8 mouse cellular contexts compared by ENCODE assay signal in the genomic region with DNA sequence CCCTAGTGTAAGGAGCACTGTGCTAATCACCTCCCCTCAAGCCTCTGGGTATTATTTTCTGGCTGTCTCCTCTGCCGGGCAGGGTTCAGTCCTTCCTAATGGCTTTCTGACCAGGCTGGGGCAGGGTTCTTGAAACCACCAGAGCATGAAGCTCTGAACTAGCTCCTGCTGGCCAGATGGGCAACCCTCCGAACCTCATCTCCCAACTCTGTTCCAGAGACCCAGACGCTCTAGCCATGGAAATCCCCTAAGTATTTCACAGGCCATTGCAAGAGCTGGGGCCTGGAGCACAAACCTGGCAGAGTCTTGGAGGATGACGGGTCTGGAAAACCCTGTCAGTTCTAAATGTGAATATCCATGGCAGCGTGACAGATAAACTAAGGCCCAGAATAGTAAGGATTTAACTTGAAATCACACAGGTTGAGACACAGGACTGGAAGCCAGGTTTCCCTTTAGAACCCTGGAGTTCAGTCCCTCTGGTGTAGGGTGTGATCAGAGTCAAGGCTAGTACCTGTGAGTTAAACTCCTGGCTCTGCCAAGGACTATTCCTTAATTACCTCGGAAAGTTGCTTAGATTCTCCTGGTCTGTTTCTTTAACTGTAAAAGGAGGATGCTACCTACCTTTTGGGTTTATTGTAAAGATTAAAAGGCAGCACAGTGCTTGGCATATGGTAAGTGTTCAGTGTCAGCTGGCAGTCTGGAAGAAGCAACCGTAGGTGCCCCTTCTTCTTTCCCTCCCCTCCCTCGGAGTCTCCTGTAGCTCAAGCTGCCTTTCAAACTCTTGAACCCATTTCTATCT. TPM values are rescaled to one million over a fixed set of nuclear protein-coding genes. Genes with fewer than 3 reads are reported as not detected.
DNase-seq lines count a peak whose midpoint lies in the region; ATAC-seq and TF ChIP-seq lines count a peak whose summit lies in the region.

TSS of gene Trp53inp2 (plus strand) at position 799 of the 799 bp plus-strand sequence.

- no peak for DNase-seq in layer of hippocampus, adult 8-10 months (ENCODE audit: low spot score in 2 of 2)
- DNase-seq in layer of hippocampus, adult 11-12 months (ENCODE audit: low spot score) = no peak
- DNase-seq in cerebellum, adult 9-11 months = peak; percentile 43
- DNase-seq in heart, adult 2 months = no peak
- DNase-seq in kidney, adult 8-10 months = peak; percentile 75 to 81
- no peak for DNase-seq in liver, embryonic 13.5 days
- DNase-seq in thymus, postnatal 36 days = no peak

- peak within 1 kb of the TSS; percentile 89 for H3K9ac ChIP-seq in heart, adult 2 months (ENCODE audit: low read depth, low read length)
- peak within 1 kb of the TSS; percentile 82 for H3K9ac ChIP-seq in liver, embryonic 13.5 days
- H3K9ac ChIP-seq in stomach, embryonic 16.5 days (ENCODE audit: low read length) = peak within 1 kb of the TSS; percentile 84

- TF ChIP-seq EP300 in heart, adult 2 months (IDR thresholded peaks at IDR 0.05; ENCODE audit: insufficient read depth, low read depth, low read length) = no peak

- H3K4me3 ChIP-seq in heart, adult 2 months = peak within 1 kb of the TSS; percentile 81
- H3K4me3 ChIP-seq in liver, embryonic 13.5 days (replicated peaks) = peak within 1 kb of the TSS; percentile 91
- peak within 1 kb of the TSS; percentile 81 for H3K4me3 ChIP-seq in stomach, embryonic 16.5 days (replicated peaks; ENCODE audit: low read length)

- H3K27me3 ChIP-seq in heart, adult 2 months (ENCODE audit: control insufficient read depth, insufficient read depth, low read length) = no peaks in the 10 kb centered on the region
- peaks cover 39% of the 10 kb centered on the region for H3K27me3 ChIP-seq in liver, embryonic 13.5 days
- H3K27me3 ChIP-seq in stomach, embryonic 16.5 days (ENCODE audit: control insufficient read depth, insufficient read depth, low read length) = no peaks in the 10 kb centered on the region

- no peak for TF ChIP-seq POLR2A in heart, adult 2 months (IDR thresholded peaks at IDR 0.05; ENCODE audit: insufficient read depth, low read depth, low read length)

- TF ChIP-seq CTCF in heart, adult 2 months (IDR thresholded peaks at IDR 0.05) = no peak

- intact Hi-C loops in heart, adult 2 months (cut with DNase I) = loop anchor here (1.0 to 5.0 kb wide), 2 partner anchors 23 to 298 kb away; partner anchors contain the start of gene Pigu

- WGBS in heart, adult 2 months = 55% methylated on average over 8 of the region's 8 CpGs
- WGBS in liver, embryonic 13.5 days (ENCODE audit: insufficient replicate concordance) = 56% methylated on average over 8 of the region's 8 CpGs
- WGBS in stomach, embryonic 16.5 days = 44% methylated on average over 8 of the region's 8 CpGs

- no peak for ATAC-seq in liver, embryonic 13.5 days (ENCODE audit: low read depth)
- no peak for ATAC-seq in stomach, embryonic 16.5 days (ENCODE audit: insufficient read depth, low FRiP score)

- no peaks in the 10 kb centered on the region for H3K79me2 ChIP-seq in heart, adult 2 months (replicated peaks; ENCODE audit: control insufficient read depth, insufficient read depth, low read length)

- H3K36me3 ChIP-seq in heart, adult 2 months (ENCODE audit: control insufficient read depth, insufficient read depth, low read length) = peaks cover 3% of the 10 kb centered on the region; the same call in 1 of the 2 replicates
- no peaks in the 10 kb centered on the region for H3K36me3 ChIP-seq in liver, embryonic 13.5 days
- no peaks in the 10 kb centered on the region for H3K36me3 ChIP-seq in stomach, embryonic 16.5 days (ENCODE audit: control insufficient read depth, insufficient read depth, low read length)

- H3K27ac ChIP-seq in heart, adult 2 months = peak within 1 kb of the TSS; percentile 100
- peak within 1 kb of the TSS; percentile 94 for H3K27ac ChIP-seq in liver, embryonic 13.5 days
- H3K27ac ChIP-seq in stomach, embryonic 16.5 days (ENCODE audit: low read length) = peak within 1 kb of the TSS; percentile 96

- H3K4me1 ChIP-seq in heart, adult 2 months (ENCODE audit: control insufficient read depth, insufficient read depth, low read length) = peaks cover 3% of the 10 kb centered on the region
- peaks cover 22% of the 10 kb centered on the region for H3K4me1 ChIP-seq in liver, embryonic 13.5 days (replicated peaks)
- peaks cover 13% of the 10 kb centered on the region; the same call in 1 of the 2 replicates for H3K4me1 ChIP-seq in stomach, embryonic 16.5 days (ENCODE audit: control insufficient read depth, insufficient read depth, low read length)

- peak within 1 kb of the TSS; percentile 94 for H3K4me2 ChIP-seq in liver, embryonic 13.5 days
- H3K4me2 ChIP-seq in stomach, embryonic 16.5 days (ENCODE audit: low read depth, low read length) = peak within 1 kb of the TSS; percentile 63

- no peaks in the 10 kb centered on the region for H3K9me3 ChIP-seq in liver, embryonic 13.5 days (replicated peaks)
- no peaks in the 10 kb centered on the region for H3K9me3 ChIP-seq in stomach, embryonic 16.5 days (replicated peaks; ENCODE audit: control insufficient read depth, low read length)

RNA-seq across cellular contexts. Expression of gene Trp53inp2, which starts in this region (rescaled TPM):
- total RNA-seq in layer of hippocampus, adult 8-10 months (2022) = 100 to 1,000 TPM; 108 to 119 (median 111) TPM
- 100 to 1,000 TPM; 457 to 512 TPM for total RNA-seq in heart, adult 2 months (2021)
- 410 and 615 TPM in 2 replicates for polyA plus RNA-seq in heart, adult 2 months (2012; rRNA removed)
- polyA plus RNA-seq in liver, embryonic 13.5 days (2015; fragmentation: Nextera tagmentation; extraction: Ambion mirVana) = 1.7 and 2.4 TPM in 2 replicates
- 34.0 and 49.9 TPM in 2 replicates for polyA plus RNA-seq in stomach, embryonic 16.5 days (2015; fragmentation: Nextera tagmentation; extraction: Ambion mirVana)

Comparison
In these comparisons a context has a peak if more than half of its experiments do, and no peak if none do; other contexts are left out.
1. RNA of gene Trp53inp2 (polyA plus RNA-seq): 410 to 615 TPM in heart, adult 2 months and 34.0 to 49.9 TPM in stomach, embryonic 16.5 days; 1.7 to 2.4 TPM in liver, embryonic 13.5 days; every median in the first group is over 10 times any median in the second.
2. DNase-seq: peak in cerebellum, adult 9-11 months (single experiment) and kidney, adult 8-10 months (2 of 2); none in layer of hippocampus, adult 8-10 months (0 of 2), layer of hippocampus, adult 11-12 months (single experiment), heart, adult 2 months (0 of 2), liver, embryonic 13.5 days (single experiment) and thymus, postnatal 36 days (0 of 2).
3. Peak in every context shown above with its lines, with median percentiles within 50 percentile points of each other: H3K27ac ChIP-seq, H3K4me3 ChIP-seq and H3K9ac ChIP-seq.